Comparison of ENCODE assay signal across 30 mouse cellular contexts in genomic region chr8:115980616-115981015, GRCm38 (mm10).
DNase-seq lines count a peak whose midpoint lies in the region; ATAC-seq and TF ChIP-seq lines count a peak whose summit lies in the region.
"Had no signal": no experiment of that assay in that cellular context is flagged by ENCODE, and none has a peak within 500 bp of the region (broad histone marks: within the 10 kb centered on the region; RNA-seq: fewer than 3 reads in every experiment).

No protein-coding gene starts in this region.

- H3K4me1 ChIP-seq in kidney, adult 2 months (ENCODE audit: control insufficient read depth, insufficient read depth, low read length): peaks cover 34% of the 10 kb centered on the region; the same call in 1 of the 2 replicates
- peaks cover 10% of the 10 kb centered on the region for H3K4me1 ChIP-seq in liver, adult 2 months (ENCODE audit: control insufficient read depth, insufficient read depth, low read length)
- H3K4me1 ChIP-seq in liver, postnatal 0 days (ENCODE audit: insufficient read depth): no peaks in the 10 kb centered on the region
- H3K4me1 ChIP-seq: embryonic facial prominence, embryonic 10.5 days; embryonic facial prominence, embryonic 13.5 days; forebrain, embryonic 12.5 days; heart, embryonic 12.5 days; hindbrain, embryonic 10.5 days; hindbrain, embryonic 13.5 days had no signal

- no peak overlapping the region for H3K4me2 ChIP-seq in liver, postnatal 0 days (ENCODE audit: low read depth, low read length)
- H3K4me2 ChIP-seq: embryonic facial prominence, embryonic 13.5 days; forebrain, embryonic 12.5 days; forebrain, embryonic 15.5 days; heart, embryonic 12.5 days; heart, embryonic 15.5 days; hindbrain, embryonic 13.5 days had no signal

- no peaks in the 10 kb centered on the region for H3K9me3 ChIP-seq in liver, postnatal 0 days (ENCODE audit: low read length)
- H3K9me3 ChIP-seq: embryonic facial prominence, embryonic 10.5 days; embryonic facial prominence, embryonic 13.5 days; forebrain, embryonic 12.5 days; forebrain, embryonic 15.5 days; heart, embryonic 12.5 days; heart, embryonic 15.5 days; hindbrain, embryonic 10.5 days; hindbrain, embryonic 13.5 days had no signal

- H3K36me3 ChIP-seq in kidney, adult 2 months (ENCODE audit: control insufficient read depth, insufficient read depth, low read length): no peaks in the 10 kb centered on the region
- H3K36me3 ChIP-seq in liver, adult 2 months (ENCODE audit: control insufficient read depth, insufficient read depth, low read length): no peaks in the 10 kb centered on the region
- H3K36me3 ChIP-seq in liver, postnatal 0 days (replicated peaks; ENCODE audit: insufficient read depth, low read length): no peaks in the 10 kb centered on the region
- H3K36me3 ChIP-seq: embryonic facial prominence, embryonic 10.5 days; embryonic facial prominence, embryonic 13.5 days; forebrain, embryonic 12.5 days; forebrain, embryonic 15.5 days; G1E; heart, embryonic 12.5 days; heart, embryonic 15.5 days; hindbrain, embryonic 10.5 days; hindbrain, embryonic 13.5 days had no signal

- H3K79me2 ChIP-seq in liver, adult 2 months (ENCODE audit: control insufficient read depth, insufficient read depth, low read length): no peaks in the 10 kb centered on the region

- no peak overlapping the region for H3K4me3 ChIP-seq in kidney, adult 2 months (ENCODE audit: insufficient read depth, low read depth, low read length)
- no peak overlapping the region for H3K4me3 ChIP-seq in liver, adult 2 months (ENCODE audit: insufficient read depth, low read depth, low read length)
- no peak overlapping the region for H3K4me3 ChIP-seq in liver, postnatal 0 days (ENCODE audit: low read depth, low read length)
- H3K4me3 ChIP-seq: embryonic facial prominence, embryonic 10.5 days; embryonic facial prominence, embryonic 13.5 days; erythroblast, embryonic 14.5 days; forebrain, embryonic 12.5 days; forebrain, embryonic 15.5 days; heart, embryonic 12.5 days; heart, embryonic 15.5 days; hindbrain, embryonic 10.5 days; hindbrain, embryonic 13.5 days had no signal

- peak; percentile 87 for DNase-seq in kidney, adult 2 months
- DNase-seq in kidney, postnatal 10 days: no peak
- DNase-seq in liver, adult 2 months (ENCODE audit: extremely low read depth, low read depth, low spot score): peak; percentile 57
- no peak for DNase-seq in liver, postnatal 0 days
- peak; percentile 32 to 70 for DNase-seq in kidney, postnatal 36 days
- no peak for DNase-seq in thymus, postnatal 0 days (ENCODE audit: low spot score)
- DNase-seq: adrenal gland, adult 2 months; adrenal gland, postnatal 14 days; B cell, adult 2 months; cerebellum, adult 11 months; cerebellum, adult 2 months; cerebellum, adult 9-11 months; cerebellum, postnatal 25 days; embryo, embryonic 11 days; gastrocnemius, postnatal 25 days; heart, adult 18-20 months; heart, postnatal 10 days; heart, postnatal 36 days had no signal

- H3K27me3 ChIP-seq in kidney, adult 2 months (replicated peaks; ENCODE audit: control insufficient read depth, insufficient read depth, low read length): no peaks in the 10 kb centered on the region
- H3K27me3 ChIP-seq in liver, adult 2 months (ENCODE audit: control insufficient read depth, insufficient read depth, low read length): no peaks in the 10 kb centered on the region
- H3K27me3 ChIP-seq in liver, postnatal 0 days (ENCODE audit: insufficient read depth, low read length): no peaks in the 10 kb centered on the region
- H3K27me3 ChIP-seq: embryonic facial prominence, embryonic 13.5 days; forebrain, embryonic 12.5 days; forebrain, embryonic 15.5 days; hindbrain, embryonic 13.5 days had no signal

- no peak for TF ChIP-seq CTCF in kidney, adult 2 months (conservative IDR thresholded peaks at IDR 0.05; ENCODE audit: insufficient read depth, insufficient read length, low read depth, low read length)
- TF ChIP-seq CTCF in liver, adult 2 months (IDR thresholded peaks at IDR 0.05; ENCODE audit: low read depth, low read length): no peak
- no peak for TF ChIP-seq CTCF in liver, postnatal 0 days (IDR thresholded peaks at IDR 0.05; ENCODE audit: low read depth)

- WGBS in kidney, adult 2 months: 59% methylated on average over 3 of the region's 3 CpGs
- 78% methylated on average over 3 of the region's 3 CpGs for WGBS in liver, adult 2 months
- WGBS in liver, postnatal 0 days (ENCODE audit: insufficient replicate concordance): 76% methylated on average over 3 of the region's 3 CpGs

- no peak for ATAC-seq in liver, postnatal 0 days
- ATAC-seq: forebrain, embryonic 15.5 days; hindbrain, postnatal 0 days; Patski had no signal

- H3K9ac ChIP-seq in liver, adult 2 months (ENCODE audit: low read depth, low read length): no peak overlapping the region
- H3K9ac ChIP-seq in liver, postnatal 0 days (replicated peaks): no peak overlapping the region
- H3K9ac ChIP-seq: embryonic facial prominence, embryonic 13.5 days; forebrain, embryonic 12.5 days; forebrain, embryonic 15.5 days; heart, embryonic 12.5 days; heart, embryonic 15.5 days; hindbrain, embryonic 13.5 days had no signal

- no peak for TF ChIP-seq EP300 in liver, postnatal 0 days (IDR thresholded peaks at IDR 0.05; ENCODE audit: low read depth)

- peak overlapping the region; percentile 100 for H3K27ac ChIP-seq in kidney, adult 2 months (ENCODE audit: insufficient read depth, low read depth, low read length)
- no peak overlapping the region for H3K27ac ChIP-seq in liver, adult 2 months (replicated peaks; ENCODE audit: insufficient read depth, low read depth, low read length)
- H3K27ac ChIP-seq in liver, postnatal 0 days (ENCODE audit: low read depth): no peak overlapping the region
- H3K27ac ChIP-seq: embryonic facial prominence, embryonic 10.5 days; embryonic facial prominence, embryonic 13.5 days; forebrain, embryonic 12.5 days; forebrain, embryonic 15.5 days; heart, embryonic 15.5 days; hindbrain, embryonic 10.5 days; hindbrain, embryonic 13.5 days; hindbrain, postnatal 0 days had no signal

- TF ChIP-seq POLR2A in kidney, adult 2 months (IDR thresholded peaks at IDR 0.05; ENCODE audit: low read depth, low read length): no peak
- no peak for TF ChIP-seq POLR2A in liver, adult 2 months (IDR thresholded peaks at IDR 0.05; ENCODE audit: extremely low read depth, insufficient read depth, low read length)

Comparison
In these comparisons a context has a peak if more than half of its experiments do, and no peak if none do; other contexts are left out.
1. DNase-seq: peak in kidney, adult 2 months (single experiment), liver, adult 2 months (single experiment) and kidney, postnatal 36 days (2 of 2); none in kidney, postnatal 10 days (single experiment), liver, postnatal 0 days (single experiment) and thymus, postnatal 0 days (single experiment).